ENCODE assay signal across 8 mouse cellular contexts in the genomic region with DNA sequence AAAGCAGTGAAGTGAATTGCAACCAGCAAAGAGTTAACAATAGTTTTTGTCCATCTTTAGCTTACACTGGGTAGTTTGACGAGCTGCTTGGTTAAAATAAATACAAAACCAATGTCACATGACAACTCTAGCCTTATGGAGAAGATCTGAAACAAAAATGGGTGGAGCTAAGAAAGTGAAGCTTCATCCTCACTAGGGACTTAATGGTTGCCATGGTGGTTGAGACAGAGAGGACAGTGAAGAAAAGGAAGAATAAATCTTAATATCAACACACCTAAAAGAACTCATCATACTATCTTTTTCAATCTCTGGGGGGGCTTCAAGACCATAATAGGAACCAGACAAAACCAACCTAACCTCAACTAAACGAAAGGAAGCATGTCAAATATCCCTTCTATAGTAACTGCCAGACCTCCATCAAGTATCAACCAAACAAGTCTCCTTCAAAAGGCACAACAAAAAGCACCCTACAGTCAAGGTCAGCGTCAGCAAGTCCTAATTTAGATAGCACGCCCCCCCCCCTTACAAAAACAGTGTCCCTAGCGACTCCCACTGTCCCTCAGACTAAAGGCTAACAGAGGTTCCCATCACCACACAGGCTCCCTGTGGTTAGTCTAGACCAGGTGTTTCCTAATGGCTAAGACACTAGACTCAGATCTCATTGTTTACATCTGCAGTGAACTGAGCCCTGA. TPM values are rescaled to one million over a fixed set of nuclear protein-coding genes. Genes with fewer than 3 reads are reported as not detected.
DNase-seq lines count a peak whose midpoint lies in the region; ATAC-seq and TF ChIP-seq lines count a peak whose summit lies in the region.

No protein-coding gene starts in this region.

- peaks cover 64% of the 10 kb centered on the region for H3K36me3 ChIP-seq in kidney, embryonic 14.5 days (ENCODE audit: control insufficient read depth, insufficient read depth, low read length)
- peaks cover 51% of the 10 kb centered on the region for H3K36me3 ChIP-seq in forebrain, postnatal 0 days (ENCODE audit: insufficient read depth)
- H3K36me3 ChIP-seq in midbrain, embryonic 14.5 days (ENCODE audit: control insufficient read depth, insufficient read depth, low read length): peaks cover 60% of the 10 kb centered on the region

- no peak overlapping the region for H3K27ac ChIP-seq in kidney, embryonic 14.5 days (ENCODE audit: low read depth, low read length)
- H3K27ac ChIP-seq in forebrain, postnatal 0 days (ENCODE audit: low read depth, low read length): 0 out of 2 replicates have a peak overlapping the region, but pooled peaks have one; percentile 85
- peak overlapping the region; percentile 100 for H3K27ac ChIP-seq in midbrain, embryonic 14.5 days (replicated peaks; ENCODE audit: low read depth, low read length)

- peaks cover 21% of the 10 kb centered on the region; the same call in 1 of the 2 replicates for H3K4me1 ChIP-seq in kidney, embryonic 14.5 days (ENCODE audit: control insufficient read depth, insufficient read depth, low read length)
- H3K4me1 ChIP-seq in forebrain, postnatal 0 days (ENCODE audit: insufficient read depth): peaks cover 4% of the 10 kb centered on the region; the same call in 1 of the 2 replicates
- peaks cover 11% of the 10 kb centered on the region for H3K4me1 ChIP-seq in midbrain, embryonic 14.5 days (ENCODE audit: control insufficient read depth, insufficient read depth, low read length)

- H3K4me2 ChIP-seq in kidney, embryonic 14.5 days (replicated peaks; ENCODE audit: low read depth, low read length): peak overlapping the region; percentile 99
- H3K4me2 ChIP-seq in forebrain, postnatal 0 days (ENCODE audit: low read depth): peak overlapping the region; percentile 85
- H3K4me2 ChIP-seq in midbrain, embryonic 14.5 days (ENCODE audit: low read length): peak overlapping the region; percentile 98

- no peaks in the 10 kb centered on the region for H3K27me3 ChIP-seq in kidney, embryonic 14.5 days (ENCODE audit: control insufficient read depth, insufficient read depth, low read length)
- no peaks in the 10 kb centered on the region for H3K27me3 ChIP-seq in forebrain, postnatal 0 days (ENCODE audit: insufficient read depth, low read length)
- no peaks in the 10 kb centered on the region for H3K27me3 ChIP-seq in midbrain, embryonic 14.5 days (ENCODE audit: control insufficient read depth, insufficient read depth, low read length)

- no peak for DNase-seq in kidney, postnatal 14 days
- peak; percentile 63 for DNase-seq in Muller cell, postnatal 12 days (ENCODE audit: inconsistent ontology term)
- no peak for DNase-seq in forebrain, postnatal 0 days
- DNase-seq in midbrain, embryonic 14.5 days: peak; percentile 58
- DNase-seq in urinary bladder, postnatal 36 days (ENCODE audit: low spot score in 2 of 2): no peak
- no peak for DNase-seq in ovary, postnatal 10 days (ENCODE audit: low spot score)
- DNase-seq in layer of hippocampus, adult 9-10 months (ENCODE audit: low spot score): no peak

- no peak for TF ChIP-seq CTCF in forebrain, postnatal 0 days (IDR thresholded peaks at IDR 0.05; ENCODE audit: low read depth)

- H3K4me3 ChIP-seq in kidney, embryonic 14.5 days (ENCODE audit: low read length): peak overlapping the region; percentile 92
- H3K4me3 ChIP-seq in forebrain, postnatal 0 days (ENCODE audit: low read depth, low read length): peak overlapping the region; percentile 72
- H3K4me3 ChIP-seq in midbrain, embryonic 14.5 days (replicated peaks; ENCODE audit: low read depth, low read length): peak overlapping the region; percentile 92

- no peak for ATAC-seq in kidney, embryonic 14.5 days (ENCODE audit: low FRiP score, low TSS enrichment)
- no peak for ATAC-seq in forebrain, postnatal 0 days
- no peak for ATAC-seq in midbrain, embryonic 14.5 days (ENCODE audit: low FRiP score, low TSS enrichment)

- H3K9ac ChIP-seq in kidney, embryonic 14.5 days (ENCODE audit: low read depth, low read length): peak overlapping the region; percentile 92
- peak overlapping the region; percentile 76 for H3K9ac ChIP-seq in forebrain, postnatal 0 days
- peak overlapping the region; percentile 84 for H3K9ac ChIP-seq in midbrain, embryonic 14.5 days (replicated peaks; ENCODE audit: low read length)

- H3K9me3 ChIP-seq in kidney, embryonic 14.5 days (ENCODE audit: control insufficient read depth, low read length): no peaks in the 10 kb centered on the region
- no peaks in the 10 kb centered on the region for H3K9me3 ChIP-seq in forebrain, postnatal 0 days (ENCODE audit: low read length)
- no peaks in the 10 kb centered on the region for H3K9me3 ChIP-seq in midbrain, embryonic 14.5 days (ENCODE audit: control insufficient read depth, low read length)

- WGBS in kidney, embryonic 14.5 days: under 1% methylated on average over 5 of the region's 5 CpGs
- 1% methylated on average over 5 of the region's 5 CpGs for WGBS in forebrain, postnatal 0 days
- 0% methylated on average over 5 of the region's 5 CpGs for WGBS in midbrain, embryonic 14.5 days

RNA-seq across cellular contexts. Expression of gene H2-DMa, which starts 1.8 kb away (rescaled TPM):
- 16.1 and 19.3 TPM in 2 replicates for polyA plus RNA-seq in kidney, embryonic 14.5 days (2014; fragmentation: Nextera tagmentation; extraction: Ambion mirVana)
- 21.5 and 25.7 TPM in 2 replicates for total RNA-seq in forebrain, postnatal 0 days (2014; rRNA removed)
- polyA plus RNA-seq in forebrain, postnatal 0 days (2015; fragmentation: Nextera tagmentation; extraction: Ambion mirVana): 19.2 and 23.5 TPM in 2 replicates
- 16.7 and 20.4 TPM in 2 replicates for polyA plus RNA-seq in midbrain, embryonic 14.5 days (2014; fragmentation: Nextera tagmentation; extraction: Ambion mirVana)

RNA-seq across cellular contexts. Expression of gene Brd2, which starts 4.9 kb away (rescaled TPM):
- 153 and 178 TPM in 2 replicates for polyA plus RNA-seq in kidney, embryonic 14.5 days (2014; fragmentation: Nextera tagmentation; extraction: Ambion mirVana)
- 191 and 219 TPM in 2 replicates for total RNA-seq in forebrain, postnatal 0 days (2014; rRNA removed)
- polyA plus RNA-seq in forebrain, postnatal 0 days (2015; fragmentation: Nextera tagmentation; extraction: Ambion mirVana): 122 and 129 TPM in 2 replicates
- 160 and 171 TPM in 2 replicates for polyA plus RNA-seq in midbrain, embryonic 14.5 days (2014; fragmentation: Nextera tagmentation; extraction: Ambion mirVana)

RNA-seq across cellular contexts. Expression of gene H2-Oa, which starts 25.4 kb away (rescaled TPM):
- polyA plus RNA-seq in kidney, embryonic 14.5 days (2014; fragmentation: Nextera tagmentation; extraction: Ambion mirVana): 0.51 and 0.76 TPM in 2 replicates
- total RNA-seq in forebrain, postnatal 0 days (2014; rRNA removed): not detected in 2 replicates
- polyA plus RNA-seq in forebrain, postnatal 0 days (2015; fragmentation: Nextera tagmentation; extraction: Ambion mirVana): 0.13 TPM in 1 of 2 replicates, not detected in the other
- polyA plus RNA-seq in midbrain, embryonic 14.5 days (2014; fragmentation: Nextera tagmentation; extraction: Ambion mirVana): not detected in 2 replicates

RNA-seq across cellular contexts. Expression of gene H2-DMb2, which starts 25.5 kb away (rescaled TPM):
- 18.5 and 21.9 TPM in 2 replicates for polyA plus RNA-seq in kidney, embryonic 14.5 days (2014; fragmentation: Nextera tagmentation; extraction: Ambion mirVana)
- 2.2 and 2.4 TPM in 2 replicates for total RNA-seq in forebrain, postnatal 0 days (2014; rRNA removed)
- 0.72 and 1.0 TPM in 2 replicates for polyA plus RNA-seq in forebrain, postnatal 0 days (2015; fragmentation: Nextera tagmentation; extraction: Ambion mirVana)
- 0.15 and 0.18 TPM in 2 replicates for polyA plus RNA-seq in midbrain, embryonic 14.5 days (2014; fragmentation: Nextera tagmentation; extraction: Ambion mirVana)

RNA-seq across cellular contexts. Expression of gene H2-DMb1, which starts 35.3 kb away (rescaled TPM):
- 4.1 and 4.2 TPM in 2 replicates for polyA plus RNA-seq in kidney, embryonic 14.5 days (2014; fragmentation: Nextera tagmentation; extraction: Ambion mirVana)
- total RNA-seq in forebrain, postnatal 0 days (2014; rRNA removed): 0.62 and 2.8 TPM in 2 replicates
- 1.5 and 1.7 TPM in 2 replicates for polyA plus RNA-seq in forebrain, postnatal 0 days (2015; fragmentation: Nextera tagmentation; extraction: Ambion mirVana)
- polyA plus RNA-seq in midbrain, embryonic 14.5 days (2014; fragmentation: Nextera tagmentation; extraction: Ambion mirVana): 0.38 and 0.91 TPM in 2 replicates

Comparison
In these comparisons a context has a peak if more than half of its experiments do, and no peak if none do; other contexts are left out.
1. DNase-seq: peak in Muller cell, postnatal 12 days (single experiment) and midbrain, embryonic 14.5 days (single experiment); none in kidney, postnatal 14 days (single experiment), forebrain, postnatal 0 days (single experiment), urinary bladder, postnatal 36 days (0 of 2), ovary, postnatal 10 days (single experiment) and layer of hippocampus, adult 9-10 months (single experiment).
2. Peak in every context shown above with its lines, with median percentiles within 50 percentile points of each other: H3K4me2 ChIP-seq, H3K4me3 ChIP-seq and H3K9ac ChIP-seq.